ENCODE assay signal across 13 mouse cellular contexts in genomic region chr16:32541338-32542179, GRCm38 (mm10). TPM values are rescaled to one million over a fixed set of nuclear protein-coding genes. Genes with fewer than 3 reads are reported as not detected.
A peak's percentile ranks its signal among the peaks of the same experiment; 100 is the strongest.
DNase-seq lines count a peak whose midpoint lies in the region; ATAC-seq and TF ChIP-seq lines count a peak whose summit lies in the region.
"Had no signal": no experiment of that assay in that cellular context is flagged by ENCODE, and none has a peak within 500 bp of the region (broad histone marks: within the 10 kb centered on the region; RNA-seq: fewer than 3 reads in every experiment).

No protein-coding gene starts in this region.

- peaks cover 28 to 39% of the 10 kb centered on the region in 2 experiments for H3K4me1 ChIP-seq in liver, embryonic 14.5 days (replicated peaks; ENCODE audit: control insufficient read depth in 2 of 2, insufficient read depth in 2 of 2, low read length in 1 of 2)
- no peaks in the 10 kb centered on the region for H3K4me1 ChIP-seq in stomach, postnatal 0 days (replicated peaks; ENCODE audit: control insufficient read depth, insufficient read depth)
- H3K4me1 ChIP-seq: embryonic facial prominence, embryonic 15.5 days had no signal

- WGBS in liver, embryonic 14.5 days (ENCODE audit: insufficient replicate concordance): 47% methylated on average over 6 of the region's 6 CpGs
- 84% methylated on average over 6 of the region's 6 CpGs for WGBS in stomach, postnatal 0 days

- ATAC-seq in erythroid progenitor cell, adult 5-6 weeks (replicated peaks; ENCODE audit: low FRiP score, poor library complexity, severe bottlenecking): peak; percentile 90
- ATAC-seq in liver, embryonic 14.5 days (ENCODE audit: insufficient read depth): peak; percentile 77; the same call in 1 of the 2 replicates
- no peak for ATAC-seq in stomach, postnatal 0 days (ENCODE audit: low FRiP score, low TSS enrichment)

- H3K4me2 ChIP-seq in liver, embryonic 14.5 days (ENCODE audit: low read depth): no peak overlapping the region
- no peak overlapping the region for H3K4me2 ChIP-seq in stomach, postnatal 0 days (replicated peaks; ENCODE audit: low read depth)
- H3K4me2 ChIP-seq: embryonic facial prominence, embryonic 15.5 days had no signal

- no peak for TF ChIP-seq CTCF in liver, embryonic 14.5 days (IDR thresholded peaks at IDR 0.05; ENCODE audit: low read depth)
- no peak for TF ChIP-seq CTCF in stomach, postnatal 0 days (IDR thresholded peaks at IDR 0.05; ENCODE audit: low read depth)

- DNase-seq in heart, adult 18-20 months: peak; percentile 21 to 23
- no peak for DNase-seq in heart, adult 9 months (ENCODE audit: low spot score in 2 of 2)
- DNase-seq in MN1 (ENCODE audit: low spot score) (peak; percentile 13), adipocyte (ENCODE audit: low spot score) (no peak)
- DNase-seq in liver, embryonic 14.5 days (ENCODE audit: low read depth in 3 of 3, low spot score in 3 of 3): peak in 1 of 3 experiments; percentile 42
- DNase-seq in right cerebral cortex, adult 2 months (ENCODE audit: low spot score in 2 of 2): no peak
- no peak for DNase-seq in stomach, postnatal 0 days (ENCODE audit: low spot score)
- DNase-seq: cerebellum, postnatal 36 days; lung, postnatal 14 days had no signal

- peak overlapping the region; percentile 20; the same call in 1 of the 2 replicates for H3K9ac ChIP-seq in liver, embryonic 14.5 days (replicated peaks)
- no peak overlapping the region for H3K9ac ChIP-seq in stomach, postnatal 0 days (ENCODE audit: low read length)
- H3K9ac ChIP-seq: embryonic facial prominence, embryonic 15.5 days had no signal

- H3K27ac ChIP-seq in liver, embryonic 14.5 days: peak overlapping the region; percentile 84
- no peak overlapping the region for H3K27ac ChIP-seq in stomach, postnatal 0 days (replicated peaks)
- H3K27ac ChIP-seq: embryonic facial prominence, embryonic 15.5 days had no signal

- no peaks in the 10 kb centered on the region for H3K36me3 ChIP-seq in liver, embryonic 14.5 days (replicated peaks; ENCODE audit: control insufficient read depth, insufficient read depth, low read depth)
- H3K36me3 ChIP-seq in stomach, postnatal 0 days (ENCODE audit: control insufficient read depth, insufficient read depth, low read length): no peaks in the 10 kb centered on the region
- H3K36me3 ChIP-seq: embryonic facial prominence, embryonic 15.5 days had no signal

- no peaks in the 10 kb centered on the region for H3K27me3 ChIP-seq in liver, embryonic 14.5 days (ENCODE audit: control insufficient read depth, insufficient read depth, low read length)
- no peaks in the 10 kb centered on the region for H3K27me3 ChIP-seq in stomach, postnatal 0 days (ENCODE audit: control insufficient read depth, insufficient read depth, low read length)
- H3K27me3 ChIP-seq: embryonic facial prominence, embryonic 15.5 days had no signal

- TF ChIP-seq EP300 in liver, embryonic 14.5 days (IDR thresholded peaks at IDR 0.05; ENCODE audit: low read depth): 0 out of 2 replicates have a peak, but pooled peaks have one; percentile 26
- TF ChIP-seq EP300 in stomach, postnatal 0 days (optimal IDR thresholded peaks at IDR 0.05): no peak

- no peaks in the 10 kb centered on the region for H3K9me3 ChIP-seq in liver, embryonic 14.5 days (ENCODE audit: control insufficient read depth, low read length)
- no peaks in the 10 kb centered on the region for H3K9me3 ChIP-seq in stomach, postnatal 0 days (ENCODE audit: control insufficient read depth, low read length)
- H3K9me3 ChIP-seq: embryonic facial prominence, embryonic 15.5 days had no signal

- H3K4me3 ChIP-seq in liver, embryonic 14.5 days (ENCODE audit: insufficient read depth in 1 of 2, low read depth in 2 of 2, low read length in 2 of 2): no peak overlapping the region
- H3K4me3 ChIP-seq in stomach, postnatal 0 days (ENCODE audit: low read depth, low read length): no peak overlapping the region
- H3K4me3 ChIP-seq: embryonic facial prominence, embryonic 15.5 days had no signal

RNA-seq across cellular contexts. Expression of gene Zdhhc19, which starts 45.5 kb away (rescaled TPM):
- total RNA-seq in heart, adult 18-20 months (2021): not detected
- total RNA-seq in erythroid progenitor cell, adult 5-6 weeks (2015; ENCODE audit: low replicate concordance): not detected in 2 replicates
- total RNA-seq in erythroid progenitor cell, adult 5-6 weeks (2017; ENCODE audit: low replicate concordance): not detected in 2 replicates
- not detected in 2 replicates for polyA plus RNA-seq in liver, embryonic 14.5 days (2012; rRNA removed)
- polyA plus RNA-seq in liver, embryonic 14.5 days (2014; fragmentation: Nextera tagmentation; extraction: Ambion mirVana): not detected in 2 replicates
- polyA plus RNA-seq in stomach, postnatal 0 days (2015; fragmentation: Nextera tagmentation; extraction: Ambion mirVana): not detected in 2 replicates
- total RNA-seq: left cerebral cortex, postnatal 14 days had no signal
- polyA plus RNA-seq: embryonic facial prominence, embryonic 15.5 days; heart, embryonic 16.5 days had no signal

RNA-seq across cellular contexts. Expression of gene Slc51a, which starts 53.9 kb away (rescaled TPM):
- total RNA-seq in heart, adult 18-20 months (2021): under 1 TPM; 0.32 to 0.85 TPM
- total RNA-seq in erythroid progenitor cell, adult 5-6 weeks (2015; ENCODE audit: low replicate concordance): not detected in 2 replicates
- 0.51 TPM in 1 of 2 replicates, not detected in the other for total RNA-seq in erythroid progenitor cell, adult 5-6 weeks (2017; ENCODE audit: low replicate concordance)
- polyA plus RNA-seq in liver, embryonic 14.5 days (2012; rRNA removed): 0.16 and 0.25 TPM in 2 replicates
- 1.1 and 1.2 TPM in 2 replicates for polyA plus RNA-seq in liver, embryonic 14.5 days (2014; fragmentation: Nextera tagmentation; extraction: Ambion mirVana)
- polyA plus RNA-seq in stomach, postnatal 0 days (2015; fragmentation: Nextera tagmentation; extraction: Ambion mirVana): 2.7 and 3.1 TPM in 2 replicates
- total RNA-seq: left cerebral cortex, postnatal 14 days had no signal
- polyA plus RNA-seq: embryonic facial prominence, embryonic 15.5 days had no signal

Comparison
In these comparisons a context has a peak if more than half of its experiments do, and no peak if none do; other contexts are left out.
1. DNase-seq: peak in heart, adult 18-20 months (2 of 2) and MN1 (single experiment); none in heart, adult 9 months (0 of 2), adipocyte (single experiment), right cerebral cortex, adult 2 months (0 of 2) and stomach, postnatal 0 days (single experiment).